Mouse (Mus musculus) MEL (cell line): Measurements from ENCODE around the gene Fbxo24. TPM values are rescaled to one million over a fixed set of nuclear protein-coding genes. Genes with fewer than 3 reads are reported as not detected.
A peak's percentile ranks its signal among the peaks of the same experiment; 100 is the strongest.

Experiments
- DNase-seq: peaks from one replicate; pipeline ENCODE4 v3.0.0; 2011; ENCODE audit warnings: low read depth, low spot score
- H3K27ac ChIP-seq: 2 replicates; pipeline ENCODE4 v1.5.1; 2012; ENCODE audit warnings: low read depth, mild to moderate bottlenecking, control low read depth, low read length, moderate library complexity; ENCODE audit not compliant: control insufficient read depth
- H3K27me3 ChIP-seq, 2 experiments: fragments of 150-350 bp in 1 of 2; sonication (generic) in 1 of 2; 2 replicates each; pipeline ENCODE4 v1.6.1; 2012; ENCODE audit warnings: low read length in 2 of 2, mild to moderate bottlenecking in 2 of 2, improper control_type of control experiment in 1 of 2, moderate library complexity in 1 of 2; ENCODE audit not compliant: insufficient read depth in 2 of 2, control insufficient read depth in 1 of 2
- H3K36me3 ChIP-seq, 2 experiments: 2 replicates each; pipeline ENCODE4 v1.6.1; 2012 to 2014; ENCODE audit warnings: low read length in 2 of 2, improper control_type of control experiment in 1 of 2, inconsistent platforms in 1 of 2, mild to moderate bottlenecking in 1 of 2; ENCODE audit not compliant: insufficient read depth in 2 of 2, control insufficient read depth in 1 of 2
- H3K4me1 ChIP-seq, 2 experiments: fragments of 150-350 bp in 1 of 2; sonication (generic) in 1 of 2; 2 replicates each; pipeline ENCODE4 v1.6.1; 2012; ENCODE audit warnings: low read length in 2 of 2, improper control_type of control experiment in 1 of 2, mild to moderate bottlenecking in 1 of 2; ENCODE audit not compliant: insufficient read depth in 2 of 2, control insufficient read depth in 1 of 2
- H3K4me3 ChIP-seq, 2 experiments: fragments of 150-350 bp in 1 of 2; sonication (generic) in 1 of 2; 2 replicates each; pipeline ENCODE4 v1.5.1; 2012; ENCODE audit warnings: low read depth in 2 of 2, low read length in 2 of 2, mild to moderate bottlenecking in 2 of 2, moderate library complexity in 2 of 2, control low read depth in 1 of 2, improper control_type of control experiment in 1 of 2; ENCODE audit not compliant: control insufficient read depth in 1 of 2, insufficient read depth in 1 of 2
- H3K79me2 ChIP-seq: 2 replicates; pipeline ENCODE4 v1.6.1; 2012; ENCODE audit warnings: mild to moderate bottlenecking, low read length, moderate library complexity; ENCODE audit not compliant: control insufficient read depth, poor library complexity, insufficient read depth
- H3K9ac ChIP-seq: 2 replicates; pipeline ENCODE4 v1.6.1; 2012; ENCODE audit warnings: low read depth, mild to moderate bottlenecking, control low read depth, low read length, moderate library complexity; ENCODE audit not compliant: control insufficient read depth, poor library complexity, severe bottlenecking
- H3K9me3 ChIP-seq: fragments of 150-350 bp; sonication (generic); replicated peaks from 2 replicates; pipeline ENCODE4 v1.6.1; 2012; ENCODE audit warnings: mild to moderate bottlenecking, low read length, improper control_type of control experiment, moderate library complexity; ENCODE audit not compliant: insufficient read depth
- BHLHE40 ChIP-seq: IDR thresholded peaks from 2 replicates; pipeline ENCODE4 v1.6.1; 2012; ENCODE audit warnings: low read depth, mild to moderate bottlenecking, inconsistent platforms, low read length, improper control_type of control experiment, borderline replicate concordance
- CHD2 ChIP-seq: IDR thresholded peaks from 2 replicates; pipeline ENCODE4 v1.6.1; 2011; ENCODE audit warnings: low read length, improper control_type of control experiment
- E2F4 ChIP-seq: IDR thresholded peaks from 2 replicates; pipeline ENCODE4 v1.6.1; 2011; ENCODE audit warnings: low read depth, low read length, improper control_type of control experiment, borderline replicate concordance
- ELF1 ChIP-seq: IDR thresholded peaks from 2 replicates; pipeline ENCODE4 v1.6.1; 2014; ENCODE audit warnings: low read depth, mild to moderate bottlenecking, inconsistent platforms, low read length, improper control_type of control experiment, moderate library complexity
- EP300 ChIP-seq, 2 experiments: IDR thresholded peaks; 2 replicates each; pipeline ENCODE4 v1.6.1; 2011; ENCODE audit warnings: improper control_type of control experiment in 2 of 2, low read length in 2 of 2, low read depth in 1 of 2, mild to moderate bottlenecking in 1 of 2
- ETS1 ChIP-seq: IDR thresholded peaks from 2 replicates; pipeline ENCODE4 v1.6.1; 2012; ENCODE audit warnings: low read depth, mild to moderate bottlenecking, inconsistent platforms, low read length, improper control_type of control experiment, moderate library complexity
- GABPA ChIP-seq: IDR thresholded peaks from 2 replicates; pipeline ENCODE4 v1.6.1; 2012; ENCODE audit warnings: low read depth, mild to moderate bottlenecking, inconsistent platforms, low read length, improper control_type of control experiment, moderate library complexity
- GATA1 ChIP-seq: IDR thresholded peaks from 2 replicates; pipeline ENCODE4 v1.6.1; 2011; ENCODE audit warnings: low read depth, low read length, improper control_type of control experiment
- HCFC1 ChIP-seq: IDR thresholded peaks from 2 replicates; pipeline ENCODE4 v1.6.1; 2012; ENCODE audit warnings: low read depth, mild to moderate bottlenecking, inconsistent platforms, low read length, improper control_type of control experiment, moderate library complexity
- JUND ChIP-seq: IDR thresholded peaks from 2 replicates; pipeline ENCODE4 v1.6.1; 2011; ENCODE audit warnings: low read depth, mild to moderate bottlenecking, improper control_type of control experiment, low read length
- KAT2A ChIP-seq: conservative IDR thresholded peaks from 2 replicates; pipeline ENCODE4 v1.6.1; 2012; ENCODE audit warnings: low read depth, low read length, improper control_type of control experiment, inconsistent platforms
- MAFK ChIP-seq: IDR thresholded peaks from 2 replicates; pipeline ENCODE4 v1.6.1; 2011; ENCODE audit warnings: low read depth, mild to moderate bottlenecking, low read length, improper control_type of control experiment, borderline replicate concordance
- MAZ ChIP-seq: IDR thresholded peaks from 2 replicates; pipeline ENCODE4 v1.6.1; 2012; ENCODE audit warnings: low read depth, mild to moderate bottlenecking, inconsistent platforms, low read length, improper control_type of control experiment
- MEF2A ChIP-seq: IDR thresholded peaks from 2 replicates; pipeline ENCODE4 v1.6.1; 2014; ENCODE audit warnings: low read depth, mild to moderate bottlenecking, inconsistent platforms, low read length, improper control_type of control experiment; ENCODE audit not compliant: poor library complexity, insufficient replicate concordance, severe bottlenecking; ENCODE audit errors: extremely low read depth
- MXI1 ChIP-seq: IDR thresholded peaks from 2 replicates; pipeline ENCODE4 v1.6.1; 2011; ENCODE audit warnings: mild to moderate bottlenecking, low read depth, low read length, improper control_type of control experiment
- MYB ChIP-seq: IDR thresholded peaks from 2 replicates; pipeline ENCODE4 v1.6.1; 2011; ENCODE audit warnings: mild to moderate bottlenecking, low read depth, low read length, improper control_type of control experiment
- NRF1 ChIP-seq: IDR thresholded peaks from 2 replicates; pipeline ENCODE4 v1.6.1; 2014; ENCODE audit warnings: low read depth, mild to moderate bottlenecking, inconsistent platforms, low read length, improper control_type of control experiment, moderate library complexity; ENCODE audit not compliant: poor library complexity, insufficient read depth, severe bottlenecking
- POLR2A ChIP-seq, 2 experiments: IDR thresholded peaks; 2 replicates each; pipeline ENCODE4 v1.6.1; 2011 to 2012; ENCODE audit warnings: low read length in 2 of 2, mild to moderate bottlenecking in 2 of 2, control low read depth in 1 of 2, improper control_type of control experiment in 1 of 2, low read depth in 1 of 2, moderate library complexity in 1 of 2; ENCODE audit not compliant: control insufficient read depth in 1 of 2, insufficient read depth in 1 of 2, poor library complexity in 1 of 2
- POLR2AphosphoS5 ChIP-seq: IDR thresholded peaks from 2 replicates; pipeline ENCODE4 v1.6.1; 2012; ENCODE audit warnings: low read depth, borderline replicate concordance, mild to moderate bottlenecking, inconsistent platforms, low read length, moderate library complexity, mixed read lengths
- RAD21 ChIP-seq: IDR thresholded peaks from 2 replicates; pipeline ENCODE4 v1.6.1; 2011; ENCODE audit warnings: mild to moderate bottlenecking, low read depth, low read length, improper control_type of control experiment
- SIN3A ChIP-seq: IDR thresholded peaks from 2 replicates; pipeline ENCODE4 v1.6.1; 2012; ENCODE audit warnings: low read length, improper control_type of control experiment, inconsistent platforms
- TAL1 ChIP-seq: IDR thresholded peaks from 2 replicates; pipeline ENCODE4 v1.6.1; 2012; ENCODE audit warnings: mild to moderate bottlenecking, inconsistent platforms, low read length, moderate library complexity, mixed read lengths
- TBP ChIP-seq: IDR thresholded peaks from 2 replicates; pipeline ENCODE4 v1.8.0; 2011; ENCODE audit warnings: low read depth, low read length, improper control_type of control experiment
- TCF12 ChIP-seq: IDR thresholded peaks from 2 replicates; pipeline ENCODE4 v1.6.1; 2014; ENCODE audit warnings: low read depth, mild to moderate bottlenecking, inconsistent platforms, low read length, improper control_type of control experiment, moderate library complexity
- USF2 ChIP-seq, 2 experiments: IDR thresholded peaks; 2 replicates each; pipeline ENCODE4 v1.6.1; 2011 to 2012; ENCODE audit warnings: improper control_type of control experiment in 2 of 2, low read length in 2 of 2, borderline replicate concordance in 1 of 2, inconsistent platforms in 1 of 2, low read depth in 1 of 2, mild to moderate bottlenecking in 1 of 2; ENCODE audit not compliant: insufficient read depth in 1 of 2
- ZC3H11A ChIP-seq: IDR thresholded peaks from 2 replicates; pipeline ENCODE4 v1.6.1; 2012; ENCODE audit warnings: low read depth, mild to moderate bottlenecking, inconsistent platforms, low read length, improper control_type of control experiment
- ZKSCAN1 ChIP-seq: IDR thresholded peaks from 2 replicates; pipeline ENCODE4 v1.6.1; 2012; ENCODE audit warnings: low read depth, mild to moderate bottlenecking, inconsistent platforms, low read length, improper control_type of control experiment, moderate library complexity
- ZMIZ1 ChIP-seq: IDR thresholded peaks from 2 replicates; pipeline ENCODE4 v1.6.1; 2012; ENCODE audit warnings: low read depth, mild to moderate bottlenecking, inconsistent platforms, low read length, improper control_type of control experiment, moderate library complexity
- ZNF384 ChIP-seq: IDR thresholded peaks from 2 replicates; pipeline ENCODE4 v1.6.1; 2012; ENCODE audit warnings: low read depth, mild to moderate bottlenecking, inconsistent platforms, low read length, improper control_type of control experiment
- polyA plus RNA-seq, 2 experiments: library from polyadenylated mRNA; stranded (reverse) in 1 of 2; unstranded in 1 of 2; fragments of >175 nt in 1 of 2; fragments of >200 nt in 1 of 2; gene quantifications; 2 replicates each; pipeline versions ENCODE4 v1.2.1 to v1.2.4; 2012; ENCODE audit warnings: low replicate concordance in 2 of 2, low read depth in 1 of 2; ENCODE audit not compliant: insufficient read length in 2 of 2, insufficient read depth in 1 of 2, missing spikeins in 1 of 2
- total RNA-seq: library from RNA; depleted of rRNA; stranded (reverse); fragments of 300-350 nt; gene quantifications from 2 replicates; pipeline ENCODE4 v1.2.3, GENCODE M21; 2012

Gene Fbxo24
- total and polyA plus RNA-seq, 3 experiments: 0.42 to 0.46 TPM; not detected in 1

DNA sequence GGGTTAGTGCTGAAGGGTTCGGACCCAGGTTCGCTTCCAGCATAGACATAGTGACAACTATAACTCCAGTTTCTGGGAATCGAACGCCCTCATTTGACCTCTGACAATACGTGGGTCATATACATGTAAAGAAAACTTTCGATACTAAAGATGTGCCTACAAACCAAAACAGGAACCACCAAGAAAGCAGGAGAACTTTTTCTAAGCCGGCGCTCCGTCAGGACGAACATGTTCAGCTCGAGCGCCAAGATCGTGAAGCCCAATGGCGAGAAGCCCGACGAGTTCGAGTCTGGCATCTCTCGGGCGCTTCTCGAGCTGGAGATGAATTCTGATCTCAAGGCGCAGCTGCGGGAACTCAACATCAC is 27.5 kb downstream of the Fbxo24 start:
- Histone ChIP-seq H3K27me3 (no peaks in the 10 kb centered on the region), H3K79me2 (peaks cover 14% of the 10 kb centered on the region), H3K36me3 (peaks cover 0 to 16% of the 10 kb centered on the region in 2 experiments; a peak in 2 of 4 replicates), H3K4me3 (peak overlapping the region; percentile 56 to 99), H3K4me1 (peaks cover 10 to 30% of the 10 kb centered on the region in 2 experiments), H3K9me3 (no peaks in the 10 kb centered on the region), H3K9ac (peak overlapping the region; percentile 87), H3K27ac (peak overlapping the region; percentile 95)
- no peak for TF ChIP-seq E2F4
- TF ChIP-seq EP300 (IDR thresholded peaks at IDR 0.05; ENCODE audit: low read depth in 1 of 2, low read length in 2 of 2): peak in 1 of 2 experiments; percentile 53; a peak in 1 of 4 replicates
- TF ChIP-seq MXI1: peak; percentile 44; the same call in 1 of the 2 replicates
- TF ChIP-seq ETS1: peak; percentile 33; the same call in 1 of the 2 replicates
- TF ChIP-seq MAZ: no peak
- DNase-seq: peak; percentile 78

GRCm38 (mm10) chr5:137600619-137601364 is 28.0 kb downstream of the Fbxo24 start, which contains the start of gene Mospd3:
TSS of gene Mospd3 (minus strand) at chr5:137601058.
- Histone ChIP-seq H3K27me3 (no peaks in the 10 kb centered on the region), H3K4me1 (peaks cover 10 to 30% of the 10 kb centered on the region in 2 experiments), H3K36me3 (peaks cover 0 to 16% of the 10 kb centered on the region in 2 experiments; a peak in 2 of 4 replicates), H3K9ac (peak within 1 kb of the TSS; percentile 98), H3K79me2 (peaks cover 14% of the 10 kb centered on the region), H3K27ac (peak within 1 kb of the TSS; percentile 99), H3K9me3 (no peaks in the 10 kb centered on the region), H3K4me3 (peak within 1 kb of the TSS; percentile 83 to 99)
- DNase-seq: peak; percentile 100
- no peak for TF ChIP-seq BHLHE40
- no peak for TF ChIP-seq E2F4
- no peak for TF ChIP-seq ZKSCAN1
- TF ChIP-seq HCFC1: peak; percentile 93
- TF ChIP-seq GABPA: no peak
- TF ChIP-seq USF2 (IDR thresholded peaks at IDR 0.05; ENCODE audit: borderline replicate concordance in 1 of 2, insufficient read depth in 1 of 2, low read depth in 1 of 2, low read length in 2 of 2): no peak
- TF ChIP-seq POLR2A (IDR thresholded peaks at IDR 0.05; ENCODE audit: control insufficient read depth in 1 of 2, insufficient read depth in 1 of 2, low read depth in 1 of 2, low read length in 2 of 2, poor library complexity in 1 of 2): peak; percentile 80 to 87
- peak; percentile 73; the same call in 1 of the 2 replicates for TF ChIP-seq ZNF384
- TF ChIP-seq TBP: peak; percentile 86
- TF ChIP-seq ZMIZ1: peak; percentile 85
- peak; percentile 86 for TF ChIP-seq KAT2A
- TF ChIP-seq ZC3H11A: no peak
- no peak for TF ChIP-seq NRF1
- TF ChIP-seq GATA1: peak; percentile 49; the same call in 1 of the 2 replicates
- peak; percentile 44; the same call in 1 of the 2 replicates for TF ChIP-seq TCF12
- TF ChIP-seq MYB: no peak
- no peak for TF ChIP-seq RAD21
- peak; percentile 90 for TF ChIP-seq CHD2
- no peak for TF ChIP-seq TAL1
- TF ChIP-seq JUND: no peak
- TF ChIP-seq ELF1: peak; percentile 95
- TF ChIP-seq MAFK: no peak
- TF ChIP-seq POLR2AphosphoS5: no peak
- TF ChIP-seq ETS1: peak; percentile 46; the same call in 1 of the 2 replicates
- TF ChIP-seq MAZ: no peak; the same call in 1 of the 2 replicates
- TF ChIP-seq MEF2A: no peak
- TF ChIP-seq SIN3A: peak; percentile 76
